Mouse (Mus musculus): Measurements from ENCODE around the gene Ptgs1. TPM values are rescaled to one million over a fixed set of nuclear protein-coding genes. Genes with fewer than 3 reads are reported as not detected.

Gene Ptgs1
- 13.4 TPM for polyA plus RNA-seq (2015; fragmentation: Illumina TruSeq; extraction: RNeasy Lipid Tissue Mini Kit (QIAGEN cat#74804); ENCODE audit: insufficient read depth, low read depth, low replicate concordance)

DNA sequence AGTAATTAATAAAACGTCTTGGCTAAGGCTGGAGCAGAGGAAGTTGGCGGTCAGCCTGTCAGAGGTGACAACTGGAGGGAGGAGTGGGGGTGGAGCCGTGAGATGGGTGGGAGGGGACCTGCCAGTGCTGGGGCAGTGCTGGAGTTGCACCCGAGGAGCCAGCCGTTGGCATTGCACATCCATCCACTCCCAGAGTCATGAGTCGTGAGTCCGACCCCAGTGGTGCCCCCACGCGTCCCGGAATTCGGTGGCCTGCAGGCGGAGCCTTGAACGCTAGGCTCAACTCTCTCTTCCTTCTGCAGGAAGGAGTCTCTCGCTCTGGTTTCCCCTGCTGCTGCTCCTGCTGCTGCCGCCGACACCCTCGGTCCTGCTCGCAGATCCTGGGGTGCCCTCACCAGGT is at the start of gene Ptgs1:
Gene Ptgs1, plus strand, starts transcription at position 61 of the 400 bp plus-strand sequence.

Other genes starting within 250 kb of the Ptgs1 start
- gene Ndufa8, start 181.0 kb upstream of the Ptgs1 start, polyA plus RNA-seq (2015; fragmentation: Illumina TruSeq; extraction: RNeasy Lipid Tissue Mini Kit (QIAGEN cat#74804); ENCODE audit: insufficient read depth, low read depth, low replicate concordance), result 24.8 TPM
- gene Morn5, start 181.0 kb upstream of the Ptgs1 start, polyA plus RNA-seq (2015; fragmentation: Illumina TruSeq; extraction: RNeasy Lipid Tissue Mini Kit (QIAGEN cat#74804); ENCODE audit: insufficient read depth, low read depth, low replicate concordance), result not detected
- gene Lhx6, start 125.0 kb upstream of the Ptgs1 start, polyA plus RNA-seq (2015; fragmentation: Illumina TruSeq; extraction: RNeasy Lipid Tissue Mini Kit (QIAGEN cat#74804); ENCODE audit: insufficient read depth, low read depth, low replicate concordance), result 3.2 TPM
- gene Mrrf, start 94.0 kb upstream of the Ptgs1 start, polyA plus RNA-seq (2015; fragmentation: Illumina TruSeq; extraction: RNeasy Lipid Tissue Mini Kit (QIAGEN cat#74804); ENCODE audit: insufficient read depth, low read depth, low replicate concordance), result 3.9 TPM
- gene Rbm18, start 93.7 kb upstream of the Ptgs1 start, polyA plus RNA-seq (2015; fragmentation: Illumina TruSeq; extraction: RNeasy Lipid Tissue Mini Kit (QIAGEN cat#74804); ENCODE audit: insufficient read depth, low read depth, low replicate concordance), result 7.5 TPM
- gene Olfr338, start 143.1 kb downstream of the Ptgs1 start, polyA plus RNA-seq (2015; fragmentation: Illumina TruSeq; extraction: RNeasy Lipid Tissue Mini Kit (QIAGEN cat#74804); ENCODE audit: insufficient read depth, low read depth, low replicate concordance), result not detected
- not detected for gene Olfr339, start 188.5 kb downstream of the Ptgs1 start, polyA plus RNA-seq (2015; fragmentation: Illumina TruSeq; extraction: RNeasy Lipid Tissue Mini Kit (QIAGEN cat#74804); ENCODE audit: insufficient read depth, low read depth, low replicate concordance)
- not detected for gene Olfr340, start 222.2 kb downstream of the Ptgs1 start, polyA plus RNA-seq (2015; fragmentation: Illumina TruSeq; extraction: RNeasy Lipid Tissue Mini Kit (QIAGEN cat#74804); ENCODE audit: insufficient read depth, low read depth, low replicate concordance)